Mouse (Mus musculus): ENCODE measurements at regions not wholly inside any gene's neighbourhood (a gene's known extent, or its start where the extent isn't known, plus 50 kb on each side); places are given as distances from the start of the nearest gene placed in this dataset.
"Not testable (repeated sequence)": the region's sequence is repeated elsewhere in the genome, so short reads cannot be mapped to it uniquely, and the experiment has no call there.

DNA sequence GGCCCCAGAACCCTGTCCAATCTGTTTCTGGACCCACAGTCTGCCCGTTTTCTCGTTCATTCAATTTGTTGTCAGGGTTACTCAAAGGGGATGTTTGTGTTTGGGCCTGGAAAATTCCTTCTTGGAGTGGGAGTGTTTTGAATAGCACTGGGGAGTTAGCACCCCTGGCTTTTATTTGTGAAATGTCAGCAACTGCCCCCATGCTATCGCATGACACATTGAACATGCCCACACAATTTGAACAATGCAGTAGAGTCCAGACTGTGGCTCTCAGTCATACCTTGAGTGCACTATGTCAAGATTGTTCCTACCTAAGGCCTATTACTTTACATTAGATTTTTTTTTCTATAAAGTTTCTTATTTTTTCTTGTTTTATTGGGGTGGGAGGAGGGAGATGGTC is 195.2 kb upstream of the Ccdc54 start:
- WGBS, result 30% methylated on average over 3 of the region's 3 CpGs
- ATAC-seq (ENCODE audit: low FRiP score, low TSS enrichment), result peak; percentile 67; the same call in 1 of the 2 replicates
- no peak overlapping the region for H3K9ac ChIP-seq (replicated peaks; ENCODE audit: low read length)

DNA sequence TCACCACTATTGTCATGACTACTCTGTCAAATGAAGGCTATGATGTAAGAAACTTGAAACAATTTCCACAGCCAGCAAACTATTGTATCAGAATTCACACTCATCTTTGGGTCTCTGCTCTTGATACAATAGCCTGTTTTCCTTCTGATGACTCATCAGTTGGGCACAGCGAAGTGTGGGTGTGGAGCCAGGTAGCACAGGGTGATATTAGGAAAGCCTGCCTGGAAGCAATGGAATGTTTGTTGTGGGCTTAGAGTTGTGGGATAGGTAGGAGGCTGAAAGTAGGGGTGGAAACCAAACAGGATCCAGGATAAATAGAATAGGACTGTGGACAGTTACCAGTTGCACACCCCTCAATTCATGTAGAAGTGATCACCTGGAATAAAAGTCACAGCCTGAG is 194.4 kb upstream of the Ccdc54 start:
- no peak overlapping the region for H3K9ac ChIP-seq (replicated peaks; ENCODE audit: low read length)
- peak overlapping the region; percentile 65; the same call in 1 of the 2 replicates for H3K27ac ChIP-seq (ENCODE audit: low read length)
- H3K27me3 ChIP-seq (ENCODE audit: insufficient read depth, low read length), result no peaks in the 10 kb centered on the region
- 0 out of 2 replicates have a peak, but pooled peaks cover 21% of the 10 kb centered on the region for H3K4me1 ChIP-seq (ENCODE audit: insufficient read depth, low read length)
- no peak for ATAC-seq (ENCODE audit: low FRiP score, low TSS enrichment)
- H3K9me3 ChIP-seq (ENCODE audit: low read length), result no peaks in the 10 kb centered on the region
- H3K4me3 ChIP-seq (ENCODE audit: low read length), result no peak overlapping the region
- H3K36me3 ChIP-seq (ENCODE audit: insufficient read depth, low read length), result no peaks in the 10 kb centered on the region
- no peak overlapping the region for H3K4me2 ChIP-seq (replicated peaks; ENCODE audit: low read depth, low read length)
- 92% methylated on average over 1 of the region's 1 CpGs for WGBS

More for the DNA sequence above, 195.2 kb upstream of the Ccdc54 start:
- no peaks in the 10 kb centered on the region for H3K36me3 ChIP-seq (ENCODE audit: insufficient read depth, low read length)
- peak overlapping the region; percentile 65; the same call in 1 of the 2 replicates for H3K27ac ChIP-seq (ENCODE audit: low read length)
- no peaks in the 10 kb centered on the region for H3K27me3 ChIP-seq (ENCODE audit: insufficient read depth, low read length)
- H3K4me2 ChIP-seq (replicated peaks; ENCODE audit: low read depth, low read length), result no peak overlapping the region
- H3K4me3 ChIP-seq (ENCODE audit: low read length), result no peak overlapping the region
- no peaks in the 10 kb centered on the region for H3K9me3 ChIP-seq (ENCODE audit: low read length)
- H3K4me1 ChIP-seq (ENCODE audit: insufficient read depth, low read length), result 0 out of 2 replicates have a peak, but pooled peaks cover 21% of the 10 kb centered on the region

DNA sequence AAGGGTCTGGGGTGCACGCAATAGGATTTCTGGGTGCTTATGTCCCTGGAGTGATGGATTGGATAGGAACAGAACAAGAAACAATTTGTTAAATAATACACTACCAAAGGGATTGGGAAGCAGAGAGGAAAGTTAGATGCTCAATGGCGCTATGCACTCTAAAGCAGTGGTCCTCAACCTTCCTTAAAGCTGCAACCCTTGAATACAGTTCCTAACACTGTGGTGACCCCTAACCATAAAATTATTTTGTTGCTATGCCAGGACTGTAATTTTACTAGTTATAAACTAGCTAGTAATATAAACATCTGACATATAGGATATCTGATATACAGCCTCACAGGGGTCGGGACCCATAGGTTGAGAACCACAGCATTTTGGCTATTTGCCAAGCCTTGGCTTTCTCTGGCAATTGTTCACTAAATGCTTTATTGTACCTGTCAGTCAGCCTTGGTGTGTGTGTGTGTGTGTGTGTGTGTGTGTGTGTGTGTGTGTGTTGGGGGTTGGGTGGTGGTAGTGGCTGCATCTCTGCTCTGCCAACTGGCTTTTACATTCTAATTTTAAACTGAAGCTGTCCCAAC is 193.8 kb upstream of the Ccdc54 start:
- Histone ChIP-seq H3K36me3 (ENCODE audit: insufficient read depth, low read length) (no peaks in the 10 kb centered on the region), H3K9me3 (ENCODE audit: low read length) (no peaks in the 10 kb centered on the region), H3K4me2 (replicated peaks; ENCODE audit: low read depth, low read length) (no peak overlapping the region), H3K4me3 (ENCODE audit: low read length) (no peak overlapping the region), H3K4me1 (ENCODE audit: insufficient read depth, low read length) (0 out of 2 replicates have a peak, but pooled peaks cover 21% of the 10 kb centered on the region), H3K27me3 (ENCODE audit: insufficient read depth, low read length) (no peaks in the 10 kb centered on the region), H3K27ac (ENCODE audit: low read length) (peak overlapping the region; percentile 18; the same call in 1 of the 2 replicates), H3K9ac (replicated peaks; ENCODE audit: low read length) (no peak overlapping the region)
- 75% methylated on average over 3 of the region's 3 CpGs for WGBS
- 0 out of 2 replicates have a peak, but pooled peaks have one; percentile 3 for ATAC-seq (ENCODE audit: low FRiP score, low TSS enrichment)

DNA sequence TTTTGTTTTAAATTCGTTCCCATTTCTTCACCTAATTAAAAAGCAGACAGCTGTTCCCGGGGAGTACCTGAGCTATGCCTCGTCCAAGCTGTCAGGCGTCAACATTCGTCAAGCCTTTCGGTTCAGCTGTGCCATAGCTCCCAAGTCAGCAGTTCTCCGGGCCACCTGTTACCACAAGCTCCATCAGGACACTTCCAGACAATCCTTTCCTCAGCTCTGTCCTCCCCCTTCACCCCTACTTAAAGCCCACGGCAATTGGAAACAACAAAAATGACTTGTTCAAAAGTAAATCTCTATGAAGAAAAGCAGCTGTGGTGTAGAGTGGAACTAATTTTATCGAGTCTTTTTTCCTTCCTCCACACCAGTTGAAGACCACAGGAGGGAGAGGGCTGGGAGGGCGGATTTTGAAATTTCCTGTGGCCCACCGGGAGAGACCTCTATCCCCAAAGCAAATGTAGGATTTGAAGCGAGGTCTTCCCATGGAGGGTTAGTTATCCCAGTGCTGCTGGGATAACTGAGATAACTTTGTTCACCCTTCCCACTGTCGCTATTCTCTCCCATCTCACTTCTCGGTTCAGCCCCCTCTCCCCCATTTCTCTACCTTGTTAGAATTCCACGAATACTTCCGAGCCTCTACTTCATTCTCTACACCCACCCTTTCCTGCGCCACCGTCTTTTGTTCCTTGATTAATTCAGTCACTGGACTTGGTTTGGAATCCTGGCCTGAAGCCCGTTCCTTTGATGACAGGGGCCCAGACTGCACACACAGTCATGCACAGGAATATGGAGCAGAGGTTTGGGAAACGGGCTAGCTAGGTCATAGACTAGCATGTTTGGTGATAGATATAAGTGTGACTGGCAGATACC is 193.1 kb upstream of the Ccdc54 start:
- Histone ChIP-seq H3K4me3 (ENCODE audit: low read length) (no peak overlapping the region), H3K4me2 (replicated peaks; ENCODE audit: low read depth, low read length) (no peak overlapping the region), H3K36me3 (ENCODE audit: insufficient read depth, low read length) (no peaks in the 10 kb centered on the region), H3K4me1 (ENCODE audit: insufficient read depth, low read length) (peaks cover 27% of the 10 kb centered on the region; the same call in 1 of the 2 replicates), H3K9ac (replicated peaks; ENCODE audit: low read length) (no peak overlapping the region), H3K27me3 (ENCODE audit: insufficient read depth, low read length) (no peaks in the 10 kb centered on the region), H3K27ac (ENCODE audit: low read length) (peak overlapping the region; percentile 18; the same call in 1 of the 2 replicates), H3K9me3 (ENCODE audit: low read length) (no peaks in the 10 kb centered on the region)
- WGBS, result 41% methylated on average over 20 of the region's 20 CpGs
- ATAC-seq (ENCODE audit: low FRiP score, low TSS enrichment), result peak; percentile 47; the same call in 1 of the 2 replicates

DNA sequence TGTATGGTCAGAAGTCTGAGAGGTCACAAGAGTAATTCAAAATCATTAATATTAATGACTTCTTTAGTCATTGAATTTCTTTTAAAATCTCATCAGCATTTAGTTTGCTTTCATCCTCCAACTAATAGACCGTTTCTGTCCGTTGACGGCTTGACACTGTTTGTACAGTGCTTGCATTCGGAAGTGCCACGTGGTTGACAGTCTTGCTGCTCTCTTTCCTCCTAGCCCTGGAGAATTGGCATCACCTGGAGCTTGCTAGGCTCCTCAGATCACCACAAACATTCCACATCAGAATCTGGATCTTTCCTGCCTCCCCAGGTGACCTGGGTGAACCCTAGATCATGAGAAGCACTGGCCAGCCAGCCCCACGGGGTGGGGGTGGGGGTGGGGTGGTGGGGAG is 192.3 kb upstream of the Ccdc54 start:
- WGBS, result 28% methylated on average over 6 of the region's 6 CpGs
- Histone ChIP-seq H3K9me3 (ENCODE audit: low read length) (no peaks in the 10 kb centered on the region), H3K9ac (replicated peaks; ENCODE audit: low read length) (no peak overlapping the region), H3K27ac (ENCODE audit: low read length) (no peak overlapping the region), H3K4me1 (ENCODE audit: insufficient read depth, low read length) (peaks cover 30% of the 10 kb centered on the region; the same call in 1 of the 2 replicates), H3K27me3 (ENCODE audit: insufficient read depth, low read length) (no peaks in the 10 kb centered on the region), H3K36me3 (ENCODE audit: insufficient read depth, low read length) (no peaks in the 10 kb centered on the region), H3K4me3 (ENCODE audit: low read length) (no peak overlapping the region), H3K4me2 (replicated peaks; ENCODE audit: low read depth, low read length) (no peak overlapping the region)
- ATAC-seq (ENCODE audit: low FRiP score, low TSS enrichment), result no peak

DNA sequence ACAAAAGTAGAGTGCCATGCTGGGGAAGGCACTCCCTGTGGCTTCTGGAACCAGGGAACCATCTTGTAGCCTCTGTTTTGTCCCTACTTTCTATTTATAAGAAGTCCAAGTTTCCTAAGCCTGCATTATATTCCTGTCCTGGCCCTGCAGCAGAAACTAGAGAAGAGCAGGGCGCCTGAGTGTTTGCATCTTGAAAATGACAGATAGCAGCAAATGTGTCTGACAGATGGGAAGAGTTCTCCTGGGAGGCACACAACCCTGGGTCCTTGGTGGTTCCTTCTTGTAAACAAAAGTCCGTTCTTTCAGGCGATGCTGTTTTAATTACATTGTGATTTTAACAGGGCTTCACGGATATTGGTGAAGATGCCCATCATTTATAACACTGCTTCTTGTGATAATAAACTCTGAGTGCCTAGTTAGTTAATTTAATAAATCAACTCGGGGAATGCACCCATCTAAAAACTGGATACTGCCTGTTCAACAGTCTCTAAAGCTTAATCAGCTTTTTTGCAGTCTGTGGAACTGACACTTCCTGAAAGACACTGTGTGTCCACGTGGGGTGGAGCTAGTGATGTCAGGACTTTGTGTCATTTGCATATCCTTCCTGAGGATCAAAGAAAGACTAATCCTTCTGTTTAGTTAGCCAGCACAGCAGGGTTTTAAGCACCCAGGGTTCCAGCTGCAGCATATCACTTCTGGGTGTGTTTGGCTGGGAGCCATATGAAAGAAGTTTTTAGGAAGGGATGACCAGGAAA is 188.3 kb upstream of the Ccdc54 start:
- peak; percentile 65 for ATAC-seq (ENCODE audit: low FRiP score, low TSS enrichment)

DNA sequence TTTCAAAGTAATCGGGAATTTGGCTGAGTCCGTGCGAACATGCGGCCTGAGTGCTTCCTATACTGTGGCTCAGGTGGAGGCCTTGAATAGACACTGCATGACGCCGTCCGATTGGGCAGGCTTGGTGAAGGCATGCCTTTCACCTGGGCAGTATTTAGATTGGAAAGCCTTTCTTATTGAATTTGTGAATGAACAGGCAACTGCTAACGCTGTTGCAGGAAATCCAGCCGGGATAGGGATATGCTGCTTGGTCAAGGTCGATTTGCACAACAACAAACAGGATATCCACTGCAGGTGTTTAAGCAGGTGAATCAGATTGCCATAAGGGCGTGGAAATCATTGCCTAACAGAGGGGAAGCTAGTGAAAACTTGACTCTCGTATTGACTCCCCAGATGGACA is 183.7 kb upstream of the Ccdc54 start:
- not testable (repeated sequence) for H3K4me3 ChIP-seq (ENCODE audit: low read length); ATAC-seq (ENCODE audit: low FRiP score, low TSS enrichment); H3K9me3 ChIP-seq (ENCODE audit: low read length); H3K4me2 ChIP-seq (replicated peaks; ENCODE audit: low read depth, low read length); H3K36me3 ChIP-seq (ENCODE audit: insufficient read depth, low read length); H3K27me3 ChIP-seq (ENCODE audit: insufficient read depth, low read length); H3K4me1 ChIP-seq (ENCODE audit: insufficient read depth, low read length); H3K9ac ChIP-seq (replicated peaks; ENCODE audit: low read length); H3K27ac ChIP-seq (ENCODE audit: low read length)
- WGBS, result 93% methylated on average over 12 of the region's 12 CpGs

More for the DNA sequence above, 188.3 kb upstream of the Ccdc54 start:
- Histone ChIP-seq H3K9me3 (ENCODE audit: low read length) (no peaks in the 10 kb centered on the region), H3K4me2 (replicated peaks; ENCODE audit: low read depth, low read length) (0 out of 2 replicates have a peak overlapping the region, but pooled peaks have one; percentile 20), H3K36me3 (ENCODE audit: insufficient read depth, low read length) (no peaks in the 10 kb centered on the region), H3K9ac (replicated peaks; ENCODE audit: low read length) (no peak overlapping the region), H3K4me1 (ENCODE audit: insufficient read depth, low read length) (peaks cover 12% of the 10 kb centered on the region; the same call in 1 of the 2 replicates), H3K27ac (ENCODE audit: low read length) (peak overlapping the region; percentile 0; the same call in 1 of the 2 replicates), H3K4me3 (ENCODE audit: low read length) (no peak overlapping the region), H3K27me3 (ENCODE audit: insufficient read depth, low read length) (no peaks in the 10 kb centered on the region)
- 12% methylated on average over 6 of the region's 6 CpGs for WGBS

DNA sequence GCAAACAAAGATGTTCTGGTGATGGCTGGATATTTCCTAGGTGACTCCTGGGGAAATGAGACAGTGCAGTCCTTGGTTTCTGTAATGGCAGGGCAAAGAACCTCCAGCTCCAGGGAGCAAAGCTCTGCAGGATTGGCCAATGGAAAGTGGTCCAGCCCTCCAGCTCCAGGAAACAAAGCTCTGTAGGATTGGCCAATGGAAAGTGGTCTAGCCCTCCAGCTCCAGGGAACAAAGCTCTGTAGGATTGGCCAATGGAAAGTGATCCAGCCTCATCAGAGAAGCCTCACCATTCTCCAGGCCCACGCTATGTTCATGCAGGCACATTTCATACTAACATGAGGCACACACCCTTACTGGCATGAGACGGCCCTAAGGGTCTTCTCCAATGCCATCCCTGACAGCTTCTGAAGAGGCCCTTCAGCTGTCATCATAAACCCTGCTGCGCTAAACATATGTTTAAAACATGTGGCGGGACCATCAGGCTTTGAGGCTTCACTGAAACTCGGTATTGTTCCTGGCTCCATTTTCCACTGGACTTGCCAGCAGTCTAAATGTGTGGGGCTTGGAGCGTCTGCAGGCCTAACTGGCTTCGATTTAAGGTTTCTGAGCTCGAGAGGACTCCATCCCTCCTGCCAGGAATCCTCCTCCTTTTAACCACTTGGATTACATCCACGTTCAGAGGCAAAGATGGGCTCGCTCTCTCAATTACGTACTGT is 175.3 kb upstream of the Ccdc54 start:
- Histone ChIP-seq H3K27me3 (ENCODE audit: insufficient read depth, low read length) (no peaks in the 10 kb centered on the region), H3K27ac (ENCODE audit: low read length) (no peak overlapping the region), H3K4me2 (replicated peaks; ENCODE audit: low read depth, low read length) (no peak overlapping the region), H3K4me3 (ENCODE audit: low read length) (no peak overlapping the region), H3K9me3 (ENCODE audit: low read length) (no peaks in the 10 kb centered on the region), H3K36me3 (ENCODE audit: insufficient read depth, low read length) (no peaks in the 10 kb centered on the region), H3K9ac (replicated peaks; ENCODE audit: low read length) (no peak overlapping the region), H3K4me1 (ENCODE audit: insufficient read depth, low read length) (no peaks in the 10 kb centered on the region)
- 83% methylated on average over 11 of the region's 11 CpGs for WGBS
- no peak for ATAC-seq (ENCODE audit: low FRiP score, low TSS enrichment)

DNA sequence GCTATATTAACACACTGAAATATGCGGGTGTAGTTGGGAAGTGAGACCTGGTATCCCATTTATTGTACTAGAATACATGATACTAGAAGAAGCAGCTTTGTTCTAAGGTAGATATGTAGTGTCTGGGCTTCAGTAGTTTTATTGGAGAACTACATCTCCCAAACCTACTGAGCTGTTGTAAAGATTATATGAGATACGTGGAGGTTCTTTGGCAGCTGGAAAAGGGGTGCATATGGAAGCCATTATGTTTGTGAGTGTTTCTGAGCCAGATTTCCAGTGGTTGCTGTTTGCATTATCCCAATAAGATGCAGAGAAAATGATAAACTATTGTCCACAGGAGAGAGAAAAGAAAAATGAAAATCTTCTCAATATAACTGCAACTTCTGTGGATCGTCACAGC is 171.1 kb upstream of the Ccdc54 start:
- H3K4me3 ChIP-seq (ENCODE audit: low read length), result no peak overlapping the region
- no peak overlapping the region for H3K9ac ChIP-seq (replicated peaks; ENCODE audit: low read length)
- H3K27me3 ChIP-seq (ENCODE audit: insufficient read depth, low read length), result no peaks in the 10 kb centered on the region
- 77% methylated on average over 3 of the region's 3 CpGs for WGBS
- no peaks in the 10 kb centered on the region; the same call in 1 of the 2 replicates for H3K4me1 ChIP-seq (ENCODE audit: insufficient read depth, low read length)
- H3K27ac ChIP-seq (ENCODE audit: low read length), result no peak overlapping the region
- H3K4me2 ChIP-seq (replicated peaks; ENCODE audit: low read depth, low read length), result no peak overlapping the region
- no peaks in the 10 kb centered on the region for H3K9me3 ChIP-seq (ENCODE audit: low read length)
- no peaks in the 10 kb centered on the region for H3K36me3 ChIP-seq (ENCODE audit: insufficient read depth, low read length)
- no peak for ATAC-seq (ENCODE audit: low FRiP score, low TSS enrichment)
